Mouse (Mus musculus) kidney, adult 18-20 months (tissue): ENCODE data around the gene Nap1l4.
"Not testable (repeated sequence)": the region's sequence is repeated elsewhere in the genome, so short reads cannot be mapped to it uniquely, and the experiment has no call there.

Experiments
- DNase-seq: peaks from one replicate; pipeline ENCODE4 v3.0.0; 2021

Gene Nap1l4

DNA sequence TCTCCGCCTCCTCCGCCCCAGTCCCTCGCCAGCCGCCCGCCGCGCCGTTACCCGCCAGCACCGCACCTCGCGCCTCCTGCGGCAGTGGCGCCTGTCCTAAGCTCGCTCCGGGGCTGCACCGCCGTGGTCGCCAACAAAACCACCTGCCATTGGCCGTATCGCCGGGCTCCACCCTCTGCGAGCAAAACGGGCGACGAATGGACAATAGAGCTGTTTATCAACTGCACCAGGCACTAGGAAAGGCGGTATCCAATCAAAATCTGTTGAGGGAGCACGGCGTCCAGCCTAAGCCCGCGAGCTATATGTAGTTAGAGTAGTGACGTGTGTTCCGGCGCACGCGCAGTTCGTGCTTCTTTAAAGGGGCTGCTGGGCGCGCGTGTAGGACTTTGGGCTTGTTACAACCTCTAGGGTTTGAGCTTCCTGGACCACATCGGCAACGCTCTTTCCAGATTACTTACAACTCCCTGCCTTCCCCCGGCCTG, at the start of gene Nap1l4:
TSS of gene Nap1l4 (minus strand) at position 131 of the 482 bp plus-strand sequence.
- peak; percentile 100 for DNase-seq

DNA sequence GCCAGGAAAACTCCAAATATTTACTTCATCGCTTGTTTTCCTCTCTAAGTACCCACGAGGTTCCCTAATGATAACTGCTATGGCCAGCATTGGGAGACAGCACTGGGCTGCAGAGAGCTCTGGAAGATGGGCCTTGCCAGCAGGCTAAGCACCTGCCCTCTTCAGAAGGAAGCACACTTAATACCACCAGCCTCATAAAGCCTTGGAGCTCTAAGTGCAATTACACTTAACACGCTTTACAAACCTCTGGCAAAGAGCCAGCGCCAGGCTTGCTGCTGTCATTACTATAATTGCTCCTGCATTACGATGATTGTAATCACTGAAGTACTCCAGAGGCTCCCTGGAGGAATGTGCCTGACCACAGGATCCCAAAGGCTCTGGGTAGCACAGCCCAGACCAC, 46.0 kb upstream of the Nap1l4 start:
- peak; percentile 20 for DNase-seq

DNA sequence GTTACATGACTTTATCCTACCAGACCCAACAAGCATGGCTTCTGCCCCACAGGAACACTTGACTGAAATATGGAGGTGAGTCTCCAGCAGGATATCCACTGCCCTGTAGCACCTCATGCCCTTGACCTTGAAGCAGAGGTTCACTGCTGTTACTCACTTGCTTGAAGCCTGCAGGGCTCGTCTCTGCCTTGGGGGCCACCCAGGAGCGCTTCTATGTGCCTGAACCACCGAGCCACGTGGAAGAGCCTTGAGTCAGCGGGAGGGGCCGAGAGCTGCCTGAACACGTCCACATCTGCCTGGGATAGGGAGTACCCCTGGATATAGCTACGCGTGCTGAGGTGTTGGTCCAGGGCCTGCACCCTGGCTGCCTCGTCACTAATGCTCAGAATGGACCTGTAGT, 43.3 kb upstream of the Nap1l4 start:
- DNase-seq, result no peak

DNA sequence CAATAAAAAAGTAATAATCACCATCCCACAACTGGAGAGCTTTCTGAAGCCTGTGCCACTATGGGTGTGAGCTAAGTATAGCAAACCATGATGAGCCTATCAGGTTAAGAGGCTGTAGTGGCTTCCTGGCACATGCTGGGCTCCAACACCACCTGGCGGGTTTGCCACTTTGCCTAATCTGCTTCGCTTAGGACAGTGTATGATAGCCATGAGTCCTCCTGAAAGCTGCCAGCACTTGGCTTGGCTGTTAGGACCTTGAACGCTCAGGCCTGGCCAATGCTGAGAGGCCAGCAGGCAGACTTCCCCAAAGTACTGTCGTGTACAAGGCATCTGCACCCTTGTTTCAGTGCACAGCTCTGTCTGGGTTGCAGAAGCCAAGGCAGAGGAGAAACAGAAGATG, 39.1 kb upstream of the Nap1l4 start:
- DNase-seq, result no peak

DNA sequence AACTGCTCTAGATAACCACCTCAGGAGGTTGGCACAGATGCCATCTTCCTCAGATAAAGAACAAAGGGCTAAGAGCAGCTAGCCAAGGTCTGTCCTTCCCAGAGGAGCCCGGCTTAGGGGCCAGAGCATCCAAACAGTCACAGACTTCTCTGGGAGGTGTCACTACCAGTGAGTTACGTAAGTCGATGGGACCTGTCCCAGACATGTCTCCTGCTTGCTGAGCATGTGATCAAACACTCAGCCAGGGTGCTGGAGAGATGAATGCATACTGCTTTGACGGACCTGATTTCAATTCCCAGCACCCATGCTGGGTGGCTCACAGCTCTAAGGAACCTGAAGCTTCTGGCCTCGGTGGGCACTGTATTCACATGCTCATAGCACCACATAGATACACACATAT, 38.7 kb upstream of the Nap1l4 start:
- no peak for DNase-seq

DNA sequence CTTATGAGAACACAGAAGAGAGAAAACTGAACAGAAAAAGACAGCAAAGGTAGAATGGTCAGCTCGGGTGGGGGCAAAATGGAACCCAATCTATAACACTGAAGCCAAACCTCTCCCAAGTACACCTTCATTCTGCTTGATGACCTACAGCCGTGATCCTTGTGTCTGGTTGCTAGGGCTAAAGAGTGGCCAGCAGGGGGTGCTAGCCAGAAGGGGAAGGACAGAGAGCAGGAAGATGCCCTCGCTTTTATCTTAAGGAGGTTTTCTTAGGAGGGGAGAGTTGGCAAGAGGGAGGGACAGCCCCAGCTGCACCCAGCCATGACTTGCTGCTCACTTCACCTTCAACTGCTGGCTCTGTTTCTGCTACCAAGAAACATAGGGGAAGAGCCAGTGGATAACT, 35.0 kb upstream of the Nap1l4 start:
- peak; percentile 69 for DNase-seq

DNA sequence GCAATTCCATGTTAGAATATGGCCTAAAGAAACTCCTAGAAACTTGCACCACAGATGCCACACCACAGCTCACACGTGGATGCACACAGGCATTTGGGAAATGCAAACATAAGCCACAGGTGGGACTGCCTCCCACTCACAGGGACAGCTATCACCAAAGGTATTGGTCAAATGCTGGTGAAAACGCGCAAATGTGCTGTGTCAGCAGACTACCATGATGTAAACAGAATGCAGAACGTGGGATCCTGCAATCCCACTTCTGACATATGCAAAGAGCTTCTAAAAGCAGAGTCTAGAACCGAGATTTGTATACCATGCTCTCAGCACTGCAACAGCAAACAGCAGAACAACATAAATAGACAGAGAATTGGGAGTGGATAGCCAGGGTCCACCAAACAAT, 34.1 kb upstream of the Nap1l4 start:
- DNase-seq, result no peak

DNA sequence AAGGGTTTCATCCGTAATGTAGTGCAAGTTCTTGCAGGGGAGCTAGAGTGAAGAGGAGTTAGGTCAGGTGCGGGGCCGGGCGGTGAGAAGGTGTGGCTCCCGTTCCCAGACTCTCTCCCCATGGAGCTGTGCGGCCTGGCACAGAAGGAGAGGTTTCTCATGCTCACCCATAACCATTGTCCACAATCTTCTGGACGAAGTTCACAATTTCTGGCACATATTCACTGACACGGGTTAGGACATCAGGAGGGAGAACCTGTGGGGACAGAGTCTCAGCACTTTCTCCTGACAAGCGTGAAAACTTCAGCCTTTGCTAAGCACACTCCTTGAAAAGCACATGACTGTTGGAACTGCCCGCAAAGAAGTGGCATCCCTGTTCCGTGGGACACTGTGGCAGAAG, 26.8 kb upstream of the Nap1l4 start:
- DNase-seq, result no peak

DNA sequence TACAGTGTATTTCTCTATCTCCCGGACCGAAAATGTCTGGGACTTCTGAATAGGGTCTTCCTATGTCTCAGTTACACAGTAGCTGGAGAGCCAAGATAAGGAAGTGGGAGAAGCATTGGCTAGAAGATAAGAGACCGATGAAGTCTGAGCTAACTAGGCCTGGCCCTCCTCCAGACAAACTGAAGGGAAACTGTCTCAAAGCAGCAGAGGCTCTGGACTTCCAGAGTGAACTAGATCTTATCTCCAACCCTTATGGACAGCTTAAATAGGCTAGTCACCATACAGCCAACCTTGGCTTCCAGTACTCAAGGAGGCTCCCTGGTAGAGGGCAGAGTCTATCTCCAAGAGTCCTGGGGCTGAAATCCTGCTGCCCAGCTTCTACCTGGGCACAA, 16.7 kb upstream of the Nap1l4 start:
- DNase-seq, result no peak

DNA sequence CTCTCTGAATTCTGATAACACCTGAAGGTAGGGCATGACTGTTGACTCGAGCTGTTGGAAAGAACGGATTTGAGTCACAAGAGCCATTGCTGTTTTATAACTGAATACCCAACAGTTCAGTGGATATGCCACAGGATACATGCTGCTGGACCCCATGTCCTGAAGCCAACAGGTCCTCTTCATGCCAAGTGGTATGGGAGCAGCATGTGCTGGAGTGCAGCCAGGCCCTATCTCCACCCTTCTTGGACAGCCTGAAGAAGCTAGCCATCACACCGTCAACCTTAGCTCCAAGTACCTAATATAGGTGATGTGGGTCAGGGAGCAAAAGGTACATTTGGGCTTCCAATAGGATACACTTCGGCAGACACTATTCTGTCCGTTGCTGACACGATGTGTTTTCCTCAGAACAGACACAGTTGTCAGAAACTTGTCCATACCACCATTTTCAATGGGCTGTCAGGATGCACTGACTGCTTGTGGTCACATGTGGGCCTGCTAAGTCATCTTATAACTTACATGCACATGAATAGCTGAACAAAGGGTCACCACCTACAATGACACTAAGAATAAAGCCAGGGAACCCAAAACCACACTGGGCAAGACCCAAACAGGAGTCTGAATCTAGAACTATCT, 16.2 kb upstream of the Nap1l4 start:
- no peak for DNase-seq

DNA sequence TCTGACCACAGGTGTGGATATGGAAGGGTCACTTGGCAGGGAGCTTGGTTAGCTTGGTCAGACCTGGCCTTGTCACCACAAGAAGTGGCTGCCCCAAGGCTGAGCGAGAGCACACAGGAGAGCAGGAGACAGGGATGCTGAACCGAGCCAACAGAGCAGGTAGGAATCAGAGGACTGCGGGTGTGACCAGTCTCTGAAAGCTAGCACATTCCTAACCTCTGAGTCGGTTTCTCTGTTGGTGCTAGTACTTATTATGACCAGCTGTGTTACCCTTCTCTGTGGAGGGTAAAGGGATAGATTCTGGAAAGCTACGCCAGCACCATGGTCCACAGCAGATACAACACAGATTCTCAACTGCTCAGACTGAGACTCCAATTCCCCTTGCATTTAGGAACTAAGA, 14.9 kb upstream of the Nap1l4 start:
- DNase-seq, result no peak

DNA sequence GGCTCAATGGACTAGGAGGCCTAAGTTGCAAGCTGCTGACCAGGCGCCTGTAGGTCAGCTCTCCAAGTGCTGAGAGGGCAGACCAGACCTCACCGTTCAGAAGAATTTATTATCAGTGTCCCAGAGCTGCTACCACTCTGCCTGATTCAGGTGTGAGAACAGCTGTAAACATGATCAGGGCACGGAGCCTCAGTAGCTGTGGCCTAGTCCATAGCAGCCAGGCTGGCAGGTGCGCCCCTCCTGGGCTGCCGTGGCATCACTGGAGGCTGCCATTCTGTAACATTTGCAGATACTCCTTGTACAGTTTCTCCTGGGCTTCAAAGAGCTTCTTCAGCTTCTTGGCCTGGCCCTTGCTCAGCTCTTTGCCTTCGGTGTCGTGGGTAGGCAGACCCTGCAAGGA, 8.7 kb upstream of the Nap1l4 start:
- peak; percentile 8 for DNase-seq

DNA sequence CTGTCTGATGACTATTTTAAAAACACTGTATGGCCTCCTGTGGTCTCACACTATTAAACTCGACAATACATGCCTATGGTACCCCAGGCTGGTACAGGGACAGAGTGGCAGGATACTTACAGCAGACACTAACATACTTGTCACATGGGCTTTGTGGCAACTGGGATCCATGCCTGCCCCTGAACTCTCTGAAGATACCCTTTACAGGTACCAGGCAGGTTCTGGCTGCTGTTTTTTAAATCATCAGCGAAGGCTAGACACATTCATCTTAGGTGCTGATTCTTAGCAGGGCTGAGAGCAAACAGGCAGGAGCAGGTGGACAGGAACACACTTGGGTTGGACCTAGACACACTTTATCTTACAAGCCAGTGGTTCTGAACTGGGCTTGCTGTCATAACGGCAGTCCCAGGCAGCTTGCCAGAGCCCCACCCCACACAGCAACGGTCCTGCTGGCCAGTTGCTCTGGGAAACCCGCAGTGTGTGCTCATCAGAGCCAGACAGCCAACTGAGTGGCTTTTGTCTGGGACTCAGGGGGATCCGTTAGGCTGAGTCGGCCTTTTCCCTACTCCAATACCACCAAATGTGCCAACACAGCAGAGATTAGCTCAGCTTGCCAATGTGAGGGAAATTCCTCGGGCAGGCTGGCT, 8.2 kb upstream of the Nap1l4 start:
- DNase-seq, result peak; percentile 41

DNA sequence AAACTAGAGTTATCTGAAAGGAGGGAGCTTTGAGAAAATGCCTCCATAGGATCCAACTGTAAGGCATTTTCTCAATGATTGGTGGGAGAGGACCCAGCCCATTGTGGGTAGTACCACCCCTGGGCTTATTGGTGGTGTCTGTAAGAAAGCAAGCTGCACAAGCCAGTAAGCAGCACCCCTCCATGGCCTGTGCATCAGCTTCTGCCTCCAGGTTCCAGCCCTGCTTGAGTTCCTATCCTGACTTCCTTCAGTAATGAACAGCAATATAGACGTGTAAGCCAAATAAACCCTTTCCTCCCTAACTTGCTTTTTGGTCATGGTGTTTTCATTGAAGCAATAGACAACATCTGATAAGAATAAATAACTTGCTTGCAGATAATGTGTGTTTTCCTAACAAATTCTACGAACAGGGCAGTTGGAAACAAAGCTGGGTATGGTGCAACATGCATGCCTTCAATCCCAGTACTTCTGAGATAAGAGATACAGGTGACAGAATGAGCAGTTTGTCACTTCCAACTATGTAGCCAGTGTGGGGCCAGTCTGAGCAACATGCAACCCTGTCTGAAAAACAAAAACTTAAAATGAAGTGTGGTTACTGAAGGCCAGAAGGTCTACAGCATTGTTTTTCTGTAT, 798 bp upstream of the Nap1l4 start:
- no peak for DNase-seq

DNA sequence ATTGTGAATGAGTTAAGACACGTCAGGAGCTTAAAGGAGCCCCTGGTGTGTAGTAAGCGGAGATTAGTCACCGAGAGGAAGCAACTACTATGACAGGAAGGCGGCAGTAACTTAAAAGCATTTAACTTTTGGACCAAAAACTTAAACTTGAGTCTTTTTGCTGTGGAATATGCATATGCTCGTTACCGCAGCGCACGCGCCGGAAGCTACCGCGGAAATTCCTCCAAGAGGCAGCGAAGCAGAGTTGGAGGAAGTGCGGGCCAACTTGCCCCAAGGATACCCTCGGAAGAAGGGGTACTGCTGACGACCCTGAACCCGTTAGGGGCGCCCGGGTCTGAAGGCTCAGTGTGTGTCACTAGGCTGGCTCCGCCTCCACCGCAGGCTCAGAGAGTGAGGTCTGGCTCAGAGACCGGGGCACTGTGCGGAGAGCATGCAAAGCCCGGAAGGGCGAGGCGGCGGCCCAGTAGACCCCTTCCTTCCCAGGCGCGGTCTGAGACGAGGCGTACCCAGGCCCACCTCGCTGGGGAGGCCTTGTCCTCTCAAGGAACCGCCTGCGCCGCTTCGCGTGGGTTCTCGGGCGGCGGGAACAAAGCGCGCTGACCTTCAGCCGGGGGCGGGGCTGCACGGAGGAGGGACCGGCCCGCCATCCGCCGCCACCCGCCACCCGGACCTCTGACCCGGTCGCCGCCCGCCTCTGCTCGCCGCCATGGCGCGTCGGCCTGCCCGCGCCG, 510 bp downstream of the Nap1l4 start:
- DNase-seq, result no peak

DNA sequence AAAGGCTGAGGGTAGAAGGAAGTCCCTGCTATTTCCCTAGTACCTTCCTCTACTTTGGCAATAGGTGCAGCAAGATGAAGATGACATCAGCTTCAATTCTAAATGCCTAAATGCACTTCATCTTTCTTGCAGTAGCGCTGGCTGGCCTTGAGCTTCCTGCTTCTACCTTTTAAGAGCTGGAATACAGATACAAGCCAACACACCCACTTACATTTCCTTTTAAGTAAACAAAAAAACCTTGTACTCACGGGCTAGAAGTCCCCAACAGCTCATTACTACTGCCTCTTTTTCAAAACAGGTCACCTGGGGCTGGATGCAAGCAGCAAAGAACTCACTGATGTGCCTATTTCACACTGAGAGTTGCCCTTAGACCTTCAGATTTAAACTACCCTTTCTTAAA, 2.4 kb downstream of the Nap1l4 start:
- no peak for DNase-seq

DNA sequence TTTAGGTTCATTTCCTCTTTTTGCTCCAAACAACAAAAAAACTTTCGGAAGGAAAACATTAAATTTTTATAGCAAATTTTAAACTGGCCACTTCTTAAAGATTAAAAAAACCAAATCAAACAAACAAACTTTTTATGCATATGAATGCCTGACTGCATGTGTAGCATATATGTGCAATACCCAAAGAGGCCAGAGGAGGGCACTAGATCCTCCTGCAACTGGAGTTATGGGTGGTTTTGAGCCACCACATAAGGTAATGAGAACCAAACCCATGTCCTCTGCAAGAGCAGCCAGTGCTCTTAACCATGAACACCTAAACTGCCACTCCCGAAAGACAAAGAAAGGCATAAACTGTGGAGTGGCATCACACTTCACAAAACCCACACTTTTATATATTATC, 4.5 kb downstream of the Nap1l4 start:
- peak; percentile 19 for DNase-seq

DNA sequence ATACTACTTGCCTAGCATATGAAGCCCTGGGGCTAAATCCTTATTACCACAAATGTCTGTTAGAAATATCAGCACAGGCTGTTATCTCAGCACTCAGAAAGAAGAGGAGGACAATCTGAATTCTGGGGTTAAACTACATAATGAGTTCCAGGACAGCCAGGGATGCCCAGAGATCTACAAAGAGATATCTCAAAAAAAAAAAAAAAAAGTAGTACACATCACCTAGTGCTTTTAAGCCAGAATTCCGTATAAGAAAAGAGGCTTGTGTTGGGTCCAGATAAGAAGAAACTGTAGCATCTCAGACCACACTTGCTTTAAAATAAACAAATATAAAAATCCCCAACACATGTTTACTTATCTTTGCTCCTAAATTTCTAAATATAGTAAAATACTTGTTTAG, 10.2 kb downstream of the Nap1l4 start:
- DNase-seq, result no peak

DNA sequence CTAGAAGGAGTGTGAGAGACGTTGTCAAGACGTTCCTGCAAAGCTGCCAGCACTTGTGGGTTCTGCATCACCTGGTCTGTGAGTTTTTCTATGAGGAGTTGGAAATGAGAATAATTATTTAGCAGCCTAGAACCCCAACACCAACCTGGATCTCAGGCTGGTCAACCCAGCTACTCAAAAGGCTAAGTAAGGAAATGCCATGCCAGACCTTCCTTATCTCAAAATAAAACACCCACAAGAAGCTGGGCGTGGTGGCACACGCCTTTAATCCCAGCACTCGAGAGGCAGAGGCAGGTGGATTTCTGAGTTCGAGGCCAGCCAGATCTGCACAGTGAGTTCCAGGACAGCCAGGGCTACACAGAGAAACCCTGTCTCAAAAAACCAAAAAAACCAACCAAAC, 10.7 kb downstream of the Nap1l4 start:
- not testable (repeated sequence) for DNase-seq

DNA sequence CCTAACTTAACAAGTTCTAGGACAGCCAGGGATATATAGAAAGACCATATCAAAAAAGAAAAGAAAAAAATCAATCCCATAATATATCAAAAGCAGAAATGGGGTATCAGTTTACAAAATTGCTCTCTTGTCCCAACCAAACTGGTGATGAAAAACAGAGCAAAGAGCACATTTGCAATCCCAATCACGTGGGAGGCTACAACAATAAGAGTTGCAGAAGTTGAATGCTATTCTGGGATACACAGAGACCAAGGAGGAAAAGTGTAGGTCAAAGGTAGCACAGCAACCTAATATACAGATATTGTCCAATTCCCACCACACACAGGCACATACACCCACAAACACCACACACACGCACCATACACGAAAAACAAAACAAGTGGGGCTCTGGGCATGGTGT, 12.7 kb downstream of the Nap1l4 start:
- no peak for DNase-seq

DNA sequence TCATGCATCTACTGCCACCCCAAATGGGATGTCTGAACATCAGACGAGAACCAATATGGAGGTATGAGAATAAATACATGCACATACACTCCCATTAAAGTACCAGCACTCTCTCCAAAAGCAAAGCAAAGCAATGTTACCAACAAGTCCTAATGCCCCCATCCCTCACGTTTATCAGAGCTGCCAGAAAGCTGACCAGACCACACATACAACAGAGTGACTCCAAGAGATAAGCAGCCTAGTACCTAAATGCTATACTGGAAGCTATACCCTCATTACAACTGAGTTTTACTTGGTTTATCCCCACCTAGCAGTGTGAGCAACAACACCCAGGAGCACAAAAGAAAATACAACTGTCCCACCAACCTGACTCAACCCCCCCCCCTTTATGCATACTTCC, 15.6 kb downstream of the Nap1l4 start:
- DNase-seq, result no peak

DNA sequence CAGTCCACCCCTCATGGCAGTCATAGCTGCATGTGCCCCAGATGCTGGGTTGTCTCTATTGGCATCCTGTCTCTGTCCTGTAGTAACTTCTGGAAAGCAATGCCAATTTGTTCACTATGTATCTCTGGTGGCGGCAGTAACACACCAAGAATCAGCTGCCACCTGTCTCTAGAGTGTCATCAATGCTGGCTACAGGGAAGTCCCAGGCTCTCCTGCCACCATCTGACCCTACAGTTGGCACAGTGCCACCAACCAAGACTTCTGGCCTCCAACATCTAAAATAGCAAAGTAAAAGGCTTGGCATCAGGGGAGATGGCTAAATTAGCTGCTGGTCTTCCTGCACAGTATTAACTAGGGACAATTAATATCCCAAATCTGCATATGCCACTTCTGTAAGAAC, 16.5 kb downstream of the Nap1l4 start:
- DNase-seq, result no peak

DNA sequence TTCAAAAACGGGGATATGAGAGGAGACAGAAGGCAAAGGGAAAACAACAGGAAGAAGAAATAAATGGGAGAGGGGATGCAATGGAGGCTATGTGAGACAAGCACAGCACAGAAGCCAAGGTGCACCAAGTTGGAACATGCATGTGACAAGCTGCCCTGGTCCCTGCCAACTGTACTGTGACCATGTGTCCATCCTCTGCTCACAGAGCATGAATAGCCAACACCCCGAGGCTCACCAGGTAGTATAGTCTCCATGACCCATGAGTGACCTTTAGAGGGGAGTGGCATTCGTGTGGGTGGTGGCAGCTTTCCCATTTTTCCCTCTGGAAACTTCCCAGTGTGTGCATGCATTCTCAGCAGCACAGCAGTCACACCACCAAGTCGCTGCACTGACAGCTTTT, 29.6 kb downstream of the Nap1l4 start:
- no peak for DNase-seq

DNA sequence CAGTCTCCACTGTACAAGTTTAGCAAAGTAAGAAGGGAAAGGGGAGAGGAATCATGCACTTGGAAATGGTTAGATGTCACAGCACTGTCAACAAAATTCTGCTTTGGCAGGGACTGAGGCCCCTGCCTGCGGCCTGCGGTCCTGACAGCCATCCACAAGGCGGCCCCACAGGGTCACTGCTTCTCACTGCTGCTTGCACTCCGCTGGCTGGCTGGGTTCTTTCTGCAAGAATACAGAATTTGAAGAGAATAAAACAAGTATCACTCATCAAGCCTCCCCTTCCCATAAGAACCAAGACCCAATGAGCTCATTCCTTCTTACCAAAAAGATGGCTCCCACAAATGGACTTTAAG, 34.5 kb downstream of the Nap1l4 start:
- DNase-seq, result no peak
